Mouse (Mus musculus): ENCODE results near the gene Slc1a4.

DNA sequence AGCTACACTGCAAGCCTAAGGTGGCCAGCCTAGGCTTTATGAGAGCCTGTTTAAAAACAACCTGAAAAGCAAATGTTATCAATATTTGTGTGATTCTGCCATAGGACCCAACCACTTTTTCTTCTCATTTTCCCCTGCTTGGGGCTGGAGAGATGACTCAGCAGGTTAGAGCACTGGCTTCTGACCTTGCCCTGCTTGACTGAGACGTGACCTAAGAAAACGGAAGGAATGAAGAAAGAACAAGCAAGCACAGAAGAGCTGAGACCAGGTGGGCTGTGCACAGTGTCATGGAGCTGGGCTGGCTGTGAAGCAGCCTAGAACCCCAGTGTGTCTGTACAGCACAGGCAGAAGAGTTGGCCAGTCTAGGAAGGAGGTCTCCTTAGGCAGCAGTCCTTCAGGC is 6.2 kb upstream of the Slc1a4 start:
- TF ChIP-seq CTCF (IDR thresholded peaks at IDR 0.05; ENCODE audit: borderline replicate concordance, extremely low read depth, insufficient read depth, insufficient read length) (no peak), POLR2A (IDR thresholded peaks at IDR 0.05; ENCODE audit: borderline replicate concordance, extremely low read depth, insufficient read depth, insufficient read length, poor library complexity, severe bottlenecking) (no peak)

Measured in brain, embryonic 14.5 days (tissue).